Mouse (Mus musculus): ENCODE results near the gene Upb1. TPM values are rescaled to one million over a fixed set of nuclear protein-coding genes. Genes with fewer than 3 reads are reported as not detected.

The Upb1 gene
- polyA plus RNA-seq, 1 experiment from 2014 or later = not detected

- H3K9me3 ChIP-seq (replicated peaks) = no peaks in the 10 kb centered on the region
- no peaks in the 10 kb centered on the region for H3K4me1 ChIP-seq
- no peaks in the 10 kb centered on the region for H3K36me3 ChIP-seq
- WGBS = 80% methylated on average over 2 of the region's 2 CpGs
- H3K9ac ChIP-seq = no peak overlapping the region
- no peak for ATAC-seq (ENCODE audit: low FRiP score)
- no peaks in the 10 kb centered on the region for H3K27me3 ChIP-seq
- no peak overlapping the region for H3K4me3 ChIP-seq
- H3K27ac ChIP-seq = no peak overlapping the region
- no peak overlapping the region for H3K4me2 ChIP-seq (replicated peaks)
Measured at GRCm38 (mm10) chr10:75489522-75489921, 88.6 kb downstream of the Upb1 start.

GRCm38 (mm10) chr10:75490731-75491130, 89.8 kb downstream of the Upb1 start:
- Histone ChIP-seq H3K4me1 (no peaks in the 10 kb centered on the region), H3K27me3 (no peaks in the 10 kb centered on the region), H3K4me2 (replicated peaks) (no peak overlapping the region), H3K27ac (no peak overlapping the region), H3K4me3 (no peak overlapping the region), H3K36me3 (no peaks in the 10 kb centered on the region), H3K9me3 (replicated peaks) (no peaks in the 10 kb centered on the region), H3K9ac (no peak overlapping the region)
- WGBS = 90% methylated on average over 2 of the region's 2 CpGs
- ATAC-seq (ENCODE audit: low FRiP score) = no peak

Other genes with a start within 250 kb of the Upb1 start
- gene Specc1l, start 189.0 kb upstream of the Upb1 start, polyA plus RNA-seq (2016; fragmentation: Nextera tagmentation; extraction: Ambion mirVana) = 51.4 and 54.6 TPM in 2 replicates
- 2.5 and 3.0 TPM in 2 replicates for gene Adora2a, start 84.2 kb upstream of the Upb1 start, polyA plus RNA-seq (2016; fragmentation: Nextera tagmentation; extraction: Ambion mirVana)
- 146 and 169 TPM in 2 replicates for gene Snrpd3, start 116.4 kb downstream of the Upb1 start, polyA plus RNA-seq (2016; fragmentation: Nextera tagmentation; extraction: Ambion mirVana)
- 24.9 and 26.8 TPM in 2 replicates for gene Gucd1, start 116.9 kb downstream of the Upb1 start, polyA plus RNA-seq (2016; fragmentation: Nextera tagmentation; extraction: Ambion mirVana)
- 14.6 and 15.4 TPM in 2 replicates for gene Lrrc75b, start 159.2 kb downstream of the Upb1 start, polyA plus RNA-seq (2016; fragmentation: Nextera tagmentation; extraction: Ambion mirVana)
- 1.1 and 2.0 TPM in 2 replicates for gene Ggt1, start 160.5 kb downstream of the Upb1 start, polyA plus RNA-seq (2016; fragmentation: Nextera tagmentation; extraction: Ambion mirVana)
- 1.1 and 2.1 TPM in 2 replicates for gene Ggt5, start 188.2 kb downstream of the Upb1 start, polyA plus RNA-seq (2016; fragmentation: Nextera tagmentation; extraction: Ambion mirVana)
- gene Susd2, start 242.9 kb downstream of the Upb1 start, polyA plus RNA-seq (2016; fragmentation: Nextera tagmentation; extraction: Ambion mirVana) = 2.8 TPM in 2 replicates

Measured in hindbrain, embryonic 12.5 days (tissue).